Mouse (Mus musculus) heart, postnatal 0 days (tissue): Measurements from ENCODE around the gene Ciao2b.

ENCODE experiments used
- CTCF ChIP-seq: IDR thresholded peaks from 2 replicates; pipeline ENCODE4 v1.5.1; 2016; ENCODE audit warnings: antibody characterized with exemption, control low read depth, low read depth
- EP300 ChIP-seq: IDR thresholded peaks from 2 replicates; pipeline ENCODE4 v1.6.1; 2016; ENCODE audit warnings: antibody characterized with exemption, low read depth

DNA sequence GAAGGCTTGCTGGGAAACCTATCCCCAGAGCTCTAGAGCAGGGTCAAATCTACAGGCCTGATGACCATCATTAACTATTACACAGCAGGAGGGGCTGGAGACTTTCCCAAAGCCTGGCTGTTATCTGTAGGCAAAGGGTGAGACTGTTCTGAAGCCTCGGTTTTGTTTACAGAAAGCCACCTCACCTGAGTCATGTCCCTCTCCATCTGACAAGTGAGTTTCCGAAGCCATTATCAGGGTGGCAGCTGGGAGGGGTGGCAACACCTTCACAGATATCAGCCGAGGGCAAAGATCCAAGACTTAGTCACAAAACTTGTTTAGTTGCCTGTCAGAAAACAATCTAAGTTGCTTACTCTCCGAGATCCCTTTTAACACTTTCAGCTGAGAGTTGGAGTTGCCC lies 46.7 kb upstream of the Ciao2b start:
- TF ChIP-seq CTCF (no peak), EP300 (no peak)
